Mouse (Mus musculus) forebrain, postnatal 0 days (tissue): ENCODE measurements at regions not wholly inside any gene's neighbourhood (a gene's known extent, or its start where the extent isn't known, plus 50 kb on each side); places are given as distances from the start of the nearest gene placed in this dataset.

Experiments used
- ATAC-seq: fragments of 200-750 bp; cut with Nextera tagmentation; 2 replicates; pipeline ENCODE4 v1.8.0; 2017; ENCODE audit warnings: mild to moderate bottlenecking, moderate library complexity
- DNase-seq: peaks from one replicate; pipeline ENCODE4 v3.0.0-alpha.2; 2015
- H3K27ac ChIP-seq: fragments of 300-500 bp; sonication (generic); 2 replicates; pipeline ENCODE4 v1.5.1; 2014; ENCODE audit warnings: low read depth, mild to moderate bottlenecking, antibody characterized with exemption, low read length, moderate library complexity, mixed read lengths
- H3K27me3 ChIP-seq: fragments of 300-500 bp; sonication (generic); 2 replicates; pipeline ENCODE4 v1.6.1; 2014; ENCODE audit warnings: mild to moderate bottlenecking, low read length, mixed read lengths; ENCODE audit not compliant: insufficient read depth
- H3K36me3 ChIP-seq: fragments of 300-500 bp; sonication (generic); 2 replicates; pipeline ENCODE4 v1.6.1; 2014; ENCODE audit warnings: mild to moderate bottlenecking, moderate library complexity; ENCODE audit not compliant: insufficient read depth
- H3K4me1 ChIP-seq: fragments of 300-500 bp; sonication (generic); 2 replicates; pipeline ENCODE4 v1.6.1; 2014; ENCODE audit warnings: antibody characterized with exemption; ENCODE audit not compliant: insufficient read depth
- H3K4me2 ChIP-seq: fragments of 300-500 bp; sonication (generic); 2 replicates; pipeline ENCODE4 v1.6.1; 2014; ENCODE audit warnings: low read depth, mild to moderate bottlenecking, moderate library complexity
- H3K4me3 ChIP-seq: fragments of 300-500 bp; sonication (generic); 2 replicates; pipeline ENCODE4 v1.5.1; 2014; ENCODE audit warnings: low read depth, low read length, mixed read lengths
- H3K9ac ChIP-seq: fragments of 300-500 bp; sonication (generic); 2 replicates; pipeline ENCODE4 v1.6.1; 2014; ENCODE audit warnings: mild to moderate bottlenecking
- H3K9me3 ChIP-seq: fragments of 300-500 bp; sonication (generic); 2 replicates; pipeline ENCODE4 v1.6.1; 2016; ENCODE audit warnings: low read length
- CTCF ChIP-seq: sonication (generic); IDR thresholded peaks from 2 replicates; pipeline ENCODE4 v1.5.1; 2016; ENCODE audit warnings: antibody characterized with exemption, control low read depth, low read depth
- WGBS: fragments of 180-500 bp; shearing (Covaris S2); extraction: QIAGEN DNeasy Blood & Tissue Kit; methylation state at CpG from one replicate; pipeline ENCODE4 v1.1.7; 2014; 5-methylcytosine and 5-hydroxymethylcytosine counted together

- peak; percentile 12; the same call in 1 of the 2 replicates for TF ChIP-seq CTCF
- Histone ChIP-seq H3K27ac (no peak overlapping the region), H3K27me3 (no peaks in the 10 kb centered on the region), H3K4me2 (no peak overlapping the region), H3K9ac (no peak overlapping the region), H3K36me3 (no peaks in the 10 kb centered on the region), H3K9me3 (no peaks in the 10 kb centered on the region), H3K4me1 (no peaks in the 10 kb centered on the region), H3K4me3 (no peak overlapping the region)
- ATAC-seq (no peak), DNase-seq (no peak)
- WGBS = 83% methylated on average over 2 of the region's 2 CpGs
Observed at GRCm38 (mm10) chr10:72056725-72057124, 597.9 kb upstream of the Zwint start.

GRCm38 (mm10) chr10:72071185-72071718, 583.4 kb upstream of the Zwint start:
- peak; percentile 32; the same call in 1 of the 2 replicates for ATAC-seq
- no peaks in the 10 kb centered on the region for H3K9me3 ChIP-seq
- no peaks in the 10 kb centered on the region for H3K27me3 ChIP-seq
- H3K9ac ChIP-seq = no peak overlapping the region
- H3K36me3 ChIP-seq = no peaks in the 10 kb centered on the region
- H3K4me2 ChIP-seq = no peak overlapping the region
- no peak for TF ChIP-seq CTCF
- H3K4me3 ChIP-seq = no peak overlapping the region
- peak; percentile 0 for DNase-seq
- no peaks in the 10 kb centered on the region for H3K4me1 ChIP-seq
- H3K27ac ChIP-seq = no peak overlapping the region

GRCm38 (mm10) chr10:72078363-72078762, 576.3 kb upstream of the Zwint start:
- Histone ChIP-seq H3K4me2 (no peak overlapping the region), H3K4me1 (no peaks in the 10 kb centered on the region), H3K27me3 (no peaks in the 10 kb centered on the region), H3K9me3 (no peaks in the 10 kb centered on the region), H3K36me3 (no peaks in the 10 kb centered on the region), H3K9ac (no peak overlapping the region), H3K4me3 (no peak overlapping the region), H3K27ac (no peak overlapping the region)
- no peak for DNase-seq
- no peak for ATAC-seq
- no peak for TF ChIP-seq CTCF
- 80% methylated on average over 3 of the region's 3 CpGs for WGBS

- H3K36me3 ChIP-seq = no peaks in the 10 kb centered on the region
- H3K4me3 ChIP-seq = no peak overlapping the region
- no peak overlapping the region for H3K4me2 ChIP-seq
- TF ChIP-seq CTCF = no peak
- no peak overlapping the region for H3K9ac ChIP-seq
- H3K4me1 ChIP-seq = peaks cover 7% of the 10 kb centered on the region; the same call in 1 of the 2 replicates
- H3K27me3 ChIP-seq = no peaks in the 10 kb centered on the region
- no peaks in the 10 kb centered on the region for H3K9me3 ChIP-seq
- DNase-seq (no peak), ATAC-seq (no peak)
- WGBS = 70% methylated on average over 2 of the region's 2 CpGs
- H3K27ac ChIP-seq = no peak overlapping the region
Observed at GRCm38 (mm10) chr10:72096951-72097350, 557.7 kb upstream of the Zwint start.

- Histone ChIP-seq H3K27me3 (no peaks in the 10 kb centered on the region), H3K4me2 (no peak overlapping the region), H3K4me1 (peaks cover 7% of the 10 kb centered on the region; the same call in 1 of the 2 replicates), H3K4me3 (no peak overlapping the region), H3K9me3 (no peaks in the 10 kb centered on the region), H3K27ac (no peak overlapping the region), H3K36me3 (no peaks in the 10 kb centered on the region), H3K9ac (no peak overlapping the region)
- DNase-seq (peak; percentile 77), ATAC-seq (peak; percentile 69)
- no peak for TF ChIP-seq CTCF
- WGBS = 19% methylated on average over 2 of the region's 2 CpGs
Observed at GRCm38 (mm10) chr10:72099156-72099812, 555.4 kb upstream of the Zwint start.

GRCm38 (mm10) chr10:72119447-72119846, 535.2 kb upstream of the Zwint start:
- 92% methylated on average over 2 of the region's 2 CpGs for WGBS
- H3K27me3 ChIP-seq = no peaks in the 10 kb centered on the region
- ATAC-seq (no peak), DNase-seq (no peak)
- H3K9me3 ChIP-seq = no peaks in the 10 kb centered on the region
- no peak overlapping the region for H3K4me2 ChIP-seq
- H3K36me3 ChIP-seq = no peaks in the 10 kb centered on the region
- no peak for TF ChIP-seq CTCF
- no peak overlapping the region for H3K4me3 ChIP-seq
- H3K4me1 ChIP-seq = no peaks in the 10 kb centered on the region
- H3K9ac ChIP-seq = no peak overlapping the region
- no peak overlapping the region for H3K27ac ChIP-seq

GRCm38 (mm10) chr10:72132407-72132806, 522.2 kb upstream of the Zwint start:
- Histone ChIP-seq H3K4me3 (no peak overlapping the region), H3K27me3 (no peaks in the 10 kb centered on the region), H3K27ac (no peak overlapping the region), H3K4me1 (no peaks in the 10 kb centered on the region), H3K4me2 (no peak overlapping the region), H3K36me3 (no peaks in the 10 kb centered on the region), H3K9ac (no peak overlapping the region), H3K9me3 (no peaks in the 10 kb centered on the region)
- TF ChIP-seq CTCF = no peak
- ATAC-seq (no peak), DNase-seq (no peak)
- WGBS = 79% methylated on average over 2 of the region's 2 CpGs
